Mouse (Mus musculus) CH12.LX (cell line): Measurements from ENCODE around the gene Gm3952. TPM values are rescaled to one million over a fixed set of nuclear protein-coding genes. Genes with fewer than 3 reads are reported as not detected.

Source experiments
- DNase-seq: peaks from one replicate; pipeline ENCODE4 v3.0.0-alpha.2; 2013; ENCODE audit errors: extremely low read depth
- H3K27ac ChIP-seq: 2 replicates; pipeline ENCODE4 v1.5.1; 2012; ENCODE audit warnings: low read depth, mild to moderate bottlenecking, control low read depth, moderate library complexity; ENCODE audit not compliant: insufficient read depth
- H3K27me3 ChIP-seq: replicated peaks from 2 replicates; pipeline ENCODE3; 2012; ENCODE audit warnings: inconsistent platforms
- H3K36me3 ChIP-seq, 2 experiments: replicated peaks in 1 of 2; 2 replicates each; pipeline versions ENCODE3 to v1.6.1; 2012; ENCODE audit warnings: inconsistent platforms in 1 of 2, low read length in 1 of 2, mild to moderate bottlenecking in 1 of 2, mixed read lengths in 1 of 2, moderate library complexity in 1 of 2; ENCODE audit not compliant: control insufficient read depth in 1 of 2, insufficient read depth in 1 of 2
- H3K4me1 ChIP-seq, 2 experiments: 2 replicates each; pipeline ENCODE4 v1.6.1; 2012; ENCODE audit warnings: inconsistent platforms in 1 of 2, moderate library complexity in 1 of 2; ENCODE audit not compliant: insufficient read depth in 2 of 2, control insufficient read depth in 1 of 2
- H3K4me2 ChIP-seq: 2 replicates; pipeline ENCODE4 v1.6.1; 2012; ENCODE audit warnings: low read depth, mild to moderate bottlenecking, control low read depth; ENCODE audit not compliant: poor library complexity, insufficient read depth, severe bottlenecking
- H3K4me3 ChIP-seq, 3 experiments: fragments of 150-350 bp in 1 of 3; sonication (generic) in 1 of 3; replicated peaks in 1 of 3; 2 replicates each; pipeline versions ENCODE3 to v1.5.1; 2011 to 2012; ENCODE audit warnings: low read depth in 2 of 3, low read length in 2 of 3, mild to moderate bottlenecking in 2 of 3, moderate library complexity in 2 of 3, control low read depth in 1 of 3, improper control_type of control experiment in 1 of 3, inconsistent platforms in 1 of 3, mixed read lengths in 1 of 3; ENCODE audit not compliant: poor library complexity in 1 of 3
- H3K79me2 ChIP-seq: replicated peaks from 2 replicates; pipeline ENCODE4 v1.6.1; 2012; ENCODE audit warnings: mild to moderate bottlenecking, moderate library complexity; ENCODE audit not compliant: control insufficient read depth, poor library complexity, insufficient read depth, severe bottlenecking; ENCODE audit errors: extremely low read depth
- H3K9ac ChIP-seq: 2 replicates; pipeline ENCODE4 v1.6.1; 2012; ENCODE audit warnings: low read depth, mild to moderate bottlenecking, control low read depth, moderate library complexity; ENCODE audit not compliant: insufficient read depth
- H3K9me3 ChIP-seq: replicated peaks from 2 replicates; pipeline ENCODE3; 2012; ENCODE audit warnings: low read length, inconsistent platforms, mixed read lengths
- CTCF ChIP-seq, 2 experiments: IDR thresholded peaks in 1 of 2; conservative IDR thresholded peaks in 1 of 2; 2 replicates each; pipeline ENCODE4 v1.5.1; 2011 to 2012; ENCODE audit warnings: low read depth in 2 of 2, low read length in 2 of 2, improper control_type of control experiment in 1 of 2, inconsistent platforms in 1 of 2, mild to moderate bottlenecking in 1 of 2, moderate library complexity in 1 of 2
- E2F4 ChIP-seq: IDR thresholded peaks from 2 replicates; pipeline ENCODE4 v1.6.1; 2011; ENCODE audit warnings: low read depth, low read length, improper control_type of control experiment; ENCODE audit not compliant: insufficient replicate concordance
- ELF1 ChIP-seq: IDR thresholded peaks from 2 replicates; pipeline ENCODE4 v1.6.1; 2014; ENCODE audit warnings: low read depth, mild to moderate bottlenecking, inconsistent platforms, low read length, improper control_type of control experiment
- EP300 ChIP-seq: IDR thresholded peaks from 2 replicates; pipeline ENCODE4 v1.6.1; 2011; ENCODE audit warnings: low read length, improper control_type of control experiment
- ETS1 ChIP-seq: conservative IDR thresholded peaks from 2 replicates; pipeline ENCODE4 v1.6.1; 2012; ENCODE audit warnings: low read depth, mild to moderate bottlenecking, inconsistent platforms, low read length, improper control_type of control experiment, moderate library complexity
- GABPA ChIP-seq: IDR thresholded peaks from 2 replicates; pipeline ENCODE4 v1.6.1; 2012; ENCODE audit warnings: low read depth, low read length, improper control_type of control experiment, inconsistent platforms; ENCODE audit not compliant: insufficient replicate concordance
- JUN ChIP-seq: IDR thresholded peaks from 2 replicates; pipeline ENCODE4 v1.6.1; 2011; ENCODE audit warnings: low read depth, mild to moderate bottlenecking, low read length, improper control_type of control experiment, moderate library complexity; ENCODE audit not compliant: insufficient read depth
- JUND ChIP-seq: conservative IDR thresholded peaks from 2 replicates; pipeline ENCODE4 v1.6.1; 2011; ENCODE audit warnings: low read depth, low read length, improper control_type of control experiment
- MAFK ChIP-seq: IDR thresholded peaks from 2 replicates; pipeline ENCODE4 v1.6.1; 2011; ENCODE audit warnings: low read length, improper control_type of control experiment; ENCODE audit not compliant: insufficient replicate concordance
- MAZ ChIP-seq: IDR thresholded peaks from 2 replicates; pipeline ENCODE4 v1.6.1; 2012; ENCODE audit warnings: low read depth, mild to moderate bottlenecking, inconsistent platforms, low read length, improper control_type of control experiment, moderate library complexity
- MXI1 ChIP-seq: IDR thresholded peaks from 2 replicates; pipeline ENCODE4 v1.6.1; 2011; ENCODE audit warnings: mild to moderate bottlenecking, low read depth, low read length, improper control_type of control experiment
- NRF1 ChIP-seq: IDR thresholded peaks from 2 replicates; pipeline ENCODE4 v1.6.1; 2014; ENCODE audit warnings: low read depth, mild to moderate bottlenecking, inconsistent platforms, low read length, improper control_type of control experiment, moderate library complexity
- PAX5 ChIP-seq: IDR thresholded peaks from 2 replicates; pipeline ENCODE4 v1.6.1; 2012; ENCODE audit warnings: low read length, inconsistent platforms, mixed read lengths
- POLR2A ChIP-seq: IDR thresholded peaks from 2 replicates; pipeline ENCODE4 v1.6.1; 2011; ENCODE audit warnings: low read depth, mild to moderate bottlenecking, improper control_type of control experiment, low read length
- RAD21 ChIP-seq: IDR thresholded peaks from 2 replicates; pipeline ENCODE4 v1.6.1; 2011; ENCODE audit warnings: low read depth, mild to moderate bottlenecking, low read length, improper control_type of control experiment, moderate library complexity
- TBP ChIP-seq: conservative IDR thresholded peaks from 2 replicates; pipeline ENCODE4 v1.6.1; 2011; ENCODE audit warnings: low read depth, low read length, improper control_type of control experiment
- UBTF ChIP-seq: IDR thresholded peaks from 2 replicates; pipeline ENCODE4 v1.6.1; 2012; ENCODE audit warnings: low read depth, mild to moderate bottlenecking, inconsistent platforms, low read length, improper control_type of control experiment, moderate library complexity
- ZC3H11A ChIP-seq: IDR thresholded peaks from 2 replicates; pipeline ENCODE4 v1.6.1; 2012; ENCODE audit warnings: low read depth, mild to moderate bottlenecking, inconsistent platforms, low read length, improper control_type of control experiment
- dilution Hi-C: fragments of 300-500 bp; cut with MboI; formaldehyde crosslinking; loops from 2 replicates; pipeline ENCODE4 v1.14.3; 2020; ENCODE audit warnings: low sequenced_read_pairs; ENCODE audit not compliant: extremely low pct_unique_long_range_greater_than_20kb, extremely low pct_ligation_motif_present
- in situ Hi-C: fragments of 300-500 bp; cut with MboI; formaldehyde crosslinking; loops from 3 replicates; pipeline ENCODE4 v1.14.3; 2019; ENCODE audit warnings: low sequenced_read_pairs, low pct_ligation_motif_present, low pct_unique_long_range_greater_than_20kb, mixed read lengths
- polyA plus RNA-seq: library from polyadenylated mRNA; unstranded; fragments of >175 nt; gene quantifications from 2 replicates; pipeline ENCODE4 v1.2.1, GENCODE M21; 2012; ENCODE audit warnings: low read depth; ENCODE audit not compliant: insufficient read length
- total RNA-seq, 2 experiments: library from RNA; depleted of rRNA; stranded (reverse); fragments of 300-350 nt in 1 of 2; fragments of >200 nt in 1 of 2; gene quantifications; 2 replicates each; pipeline ENCODE4 v1.2.3; 2012 to 2014

Gm3952 gene
- total and polyA plus RNA-seq, 3 experiments: not detected

DNA sequence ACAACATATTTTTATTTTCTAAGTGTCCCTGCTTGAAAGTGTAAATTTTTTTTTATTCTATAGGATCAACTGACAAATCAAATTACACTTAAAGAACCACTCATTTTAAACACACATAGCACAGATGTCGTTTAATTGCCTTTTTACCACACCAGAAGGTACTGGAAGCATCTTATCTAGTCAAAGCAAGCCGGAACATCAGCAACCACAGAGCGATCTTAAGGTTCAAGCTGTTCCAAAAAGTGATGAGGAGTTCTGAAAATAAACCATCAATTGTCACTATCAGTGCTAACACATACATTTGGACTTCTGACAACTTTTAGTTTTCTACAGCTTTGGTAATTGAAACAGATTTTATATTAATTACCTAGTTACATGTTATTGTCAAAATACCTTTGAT, 64.4 kb downstream of the Gm3952 start:
- H3K4me3 ChIP-seq: no peak overlapping the region
- DNase-seq: no peak
- dilution Hi-C loops: no loop called here
- no peak overlapping the region for H3K27ac ChIP-seq
- no peak overlapping the region for H3K9ac ChIP-seq
- H3K4me1 ChIP-seq: peaks cover 0 to 6% of the 10 kb centered on the region in 2 experiments; a peak in 1 of 4 replicates
- no peaks in the 10 kb centered on the region for H3K27me3 ChIP-seq
- H3K9me3 ChIP-seq: no peaks in the 10 kb centered on the region
- H3K79me2 ChIP-seq: no peaks in the 10 kb centered on the region
- no peak for TF ChIP-seq POLR2A
- no peak for TF ChIP-seq MAZ
- TF ChIP-seq ETS1: no peak
- in situ Hi-C loops: no loop called here
- no peak overlapping the region for H3K4me2 ChIP-seq
- H3K36me3 ChIP-seq: peaks cover 16 to 69% of the 10 kb centered on the region in 2 experiments

DNA sequence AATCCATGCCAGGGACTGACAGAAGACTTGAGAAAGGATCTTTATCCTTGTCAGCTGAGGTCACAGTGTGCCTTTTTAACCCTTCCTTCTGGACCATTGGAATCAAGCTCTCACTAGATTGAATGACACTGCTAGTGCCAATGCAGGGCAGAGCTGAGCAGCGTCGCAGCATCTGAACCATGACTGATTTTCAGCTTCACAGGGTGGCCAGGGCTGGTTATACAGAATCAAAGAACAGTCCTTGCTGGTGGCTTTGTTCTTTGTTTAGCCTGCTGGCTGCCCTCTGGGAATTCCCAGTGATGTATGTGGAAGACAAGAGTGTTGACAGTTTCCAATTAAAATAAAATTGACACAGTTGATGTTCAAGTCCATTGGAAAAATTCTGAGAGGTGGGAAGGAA, 66.2 kb downstream of the Gm3952 start:
- no peak overlapping the region for H3K9ac ChIP-seq
- peaks cover 16 to 72% of the 10 kb centered on the region in 2 experiments for H3K36me3 ChIP-seq
- H3K27ac ChIP-seq: no peak overlapping the region
- no peak overlapping the region for H3K4me2 ChIP-seq
- DNase-seq: no peak
- H3K79me2 ChIP-seq: no peaks in the 10 kb centered on the region
- no peak overlapping the region for H3K4me3 ChIP-seq
- dilution Hi-C loops (no loop called here), in situ Hi-C loops (no loop called here)
- TF ChIP-seq ELF1: no peak
- no peak for TF ChIP-seq JUN
- TF ChIP-seq JUND: no peak
- no peak for TF ChIP-seq CTCF (conservative IDR thresholded peaks at IDR 0.05 in 1 of 2, IDR thresholded peaks at IDR 0.05 in 1 of 2; ENCODE audit: low read depth in 2 of 2, low read length in 2 of 2)
- TF ChIP-seq E2F4: no peak
- no peak for TF ChIP-seq TBP
- no peak for TF ChIP-seq GABPA
- no peak for TF ChIP-seq ZC3H11A
- TF ChIP-seq NRF1: no peak
- no peaks in the 10 kb centered on the region for H3K9me3 ChIP-seq
- H3K4me1 ChIP-seq: peaks cover 0 to 6% of the 10 kb centered on the region in 2 experiments; a peak in 1 of 4 replicates
- H3K27me3 ChIP-seq: no peaks in the 10 kb centered on the region

DNA sequence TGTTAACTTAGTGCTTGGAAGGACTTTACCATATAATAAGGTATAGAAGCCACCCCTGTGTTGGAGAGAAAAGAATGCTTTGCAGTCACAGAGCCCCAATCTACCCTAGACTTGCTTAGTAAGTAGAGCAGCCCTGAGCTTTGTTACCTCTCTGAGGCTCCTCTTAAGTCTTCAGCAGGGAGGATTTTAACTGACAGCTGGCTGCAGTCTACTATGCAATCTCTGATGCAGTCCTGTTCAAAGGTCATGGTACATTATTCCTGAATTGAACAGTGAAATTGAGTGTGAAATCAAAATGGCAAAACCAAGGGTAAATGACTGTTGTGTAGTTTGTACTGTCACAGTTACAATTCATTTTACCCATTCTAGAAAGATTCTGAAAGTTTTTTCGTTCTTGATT, 71.3 kb downstream of the Gm3952 start:
- no peak overlapping the region for H3K4me2 ChIP-seq
- no peaks in the 10 kb centered on the region for H3K27me3 ChIP-seq
- no peak overlapping the region for H3K27ac ChIP-seq
- H3K4me1 ChIP-seq: peaks cover 0 to 6% of the 10 kb centered on the region in 2 experiments; a peak in 1 of 4 replicates
- peaks cover 26 to 81% of the 10 kb centered on the region in 2 experiments for H3K36me3 ChIP-seq
- H3K9me3 ChIP-seq: no peaks in the 10 kb centered on the region
- H3K4me3 ChIP-seq: no peak overlapping the region
- dilution Hi-C loops (no loop called here), in situ Hi-C loops (no loop called here)
- no peak for DNase-seq
- no peak overlapping the region for H3K9ac ChIP-seq
- TF ChIP-seq EP300: no peak
- no peak for TF ChIP-seq MXI1
- no peak for TF ChIP-seq UBTF
- TF ChIP-seq RAD21: no peak
- no peak for TF ChIP-seq ELF1
- no peak for TF ChIP-seq JUN
- no peak for TF ChIP-seq E2F4
- no peak for TF ChIP-seq CTCF (conservative IDR thresholded peaks at IDR 0.05 in 1 of 2, IDR thresholded peaks at IDR 0.05 in 1 of 2; ENCODE audit: low read depth in 2 of 2, low read length in 2 of 2)
- TF ChIP-seq MAFK: no peak
- TF ChIP-seq JUND: no peak
- no peak for TF ChIP-seq PAX5
- no peaks in the 10 kb centered on the region for H3K79me2 ChIP-seq
